Mouse (Mus musculus) heart, postnatal 0 days (tissue): ENCODE measurements around the gene Gtpbp1. TPM values are rescaled to one million over a fixed set of nuclear protein-coding genes. Genes with fewer than 3 reads are reported as not detected.

Experiments
- ATAC-seq: fragments of 200-750 bp; cut with Nextera tagmentation; 2 replicates; pipeline ENCODE4 v1.8.0; 2017; ENCODE audit warnings: low read depth, moderate number of reproducible peaks, moderate library complexity; ENCODE audit not compliant: insufficient read depth
- DNase-seq: peaks from one replicate; pipeline ENCODE4 v3.0.0-alpha.2; 2016; ENCODE audit warnings: low spot score
- H3K27ac ChIP-seq: fragments of 300-500 bp; sonication (generic); 2 replicates; pipeline ENCODE4 v1.5.1; 2014; ENCODE audit warnings: low read depth, mild to moderate bottlenecking
- H3K27me3 ChIP-seq: fragments of 300-500 bp; sonication (generic); 2 replicates; pipeline ENCODE4 v1.6.1; 2014; ENCODE audit warnings: low read length, mixed read lengths; ENCODE audit not compliant: control insufficient read depth, insufficient read depth
- H3K36me3 ChIP-seq: fragments of 300-500 bp; sonication (generic); replicated peaks from 2 replicates; pipeline ENCODE4 v1.6.1; 2014; ENCODE audit warnings: low read length, mixed read lengths; ENCODE audit not compliant: control insufficient read depth, insufficient read depth
- H3K4me1 ChIP-seq: fragments of 300-500 bp; sonication (generic); 2 replicates; pipeline ENCODE4 v1.6.1; 2014; ENCODE audit warnings: antibody characterized with exemption; ENCODE audit not compliant: control insufficient read depth, insufficient read depth
- H3K4me2 ChIP-seq: fragments of 300-500 bp; sonication (generic); 2 replicates; pipeline ENCODE4 v1.6.1; 2014; ENCODE audit warnings: low read depth, mild to moderate bottlenecking, low read length, moderate library complexity
- H3K4me3 ChIP-seq: fragments of 300-500 bp; sonication (generic); 2 replicates; pipeline ENCODE4 v1.5.1; 2014; ENCODE audit warnings: low read depth, low read length
- H3K9ac ChIP-seq: fragments of 300-500 bp; sonication (generic); replicated peaks from 2 replicates; pipeline ENCODE4 v1.6.1; 2014; ENCODE audit warnings: low read depth, low read length, mixed read lengths
- H3K9me3 ChIP-seq: fragments of 300-500 bp; sonication (generic); replicated peaks from 2 replicates; pipeline ENCODE4 v1.6.1; 2016; ENCODE audit warnings: low read length; ENCODE audit not compliant: control insufficient read depth
- CTCF ChIP-seq: IDR thresholded peaks from 2 replicates; pipeline ENCODE4 v1.5.1; 2016; ENCODE audit warnings: antibody characterized with exemption, control low read depth, low read depth
- EP300 ChIP-seq: IDR thresholded peaks from 2 replicates; pipeline ENCODE4 v1.6.1; 2016; ENCODE audit warnings: antibody characterized with exemption, low read depth
- WGBS: fragments of 180-500 bp; shearing (Covaris S2); extraction: QIAGEN DNeasy Blood & Tissue Kit; methylation state at CpG from one replicate; pipeline ENCODE4 v1.1.7; 2014; 5-methylcytosine and 5-hydroxymethylcytosine counted together
- polyA plus RNA-seq: library from polyadenylated mRNA; unstranded; fragments of >200 nt; fragmentation: Nextera tagmentation; extraction: Ambion mirVana; gene quantifications from 2 replicates; pipeline ENCODE4 v1.2.1, GENCODE M21; 2015
- total RNA-seq: library from RNA; depleted of rRNA; stranded (reverse); fragments of >200 nt; gene quantifications from 2 replicates; pipeline ENCODE4 v1.2.3, GENCODE M21; 2014; ENCODE audit warnings: low replicate concordance

The Gtpbp1 gene
- total and polyA plus RNA-seq, 2 experiments from 2014 or later = 20.6 to 39.9 TPM

DNA sequence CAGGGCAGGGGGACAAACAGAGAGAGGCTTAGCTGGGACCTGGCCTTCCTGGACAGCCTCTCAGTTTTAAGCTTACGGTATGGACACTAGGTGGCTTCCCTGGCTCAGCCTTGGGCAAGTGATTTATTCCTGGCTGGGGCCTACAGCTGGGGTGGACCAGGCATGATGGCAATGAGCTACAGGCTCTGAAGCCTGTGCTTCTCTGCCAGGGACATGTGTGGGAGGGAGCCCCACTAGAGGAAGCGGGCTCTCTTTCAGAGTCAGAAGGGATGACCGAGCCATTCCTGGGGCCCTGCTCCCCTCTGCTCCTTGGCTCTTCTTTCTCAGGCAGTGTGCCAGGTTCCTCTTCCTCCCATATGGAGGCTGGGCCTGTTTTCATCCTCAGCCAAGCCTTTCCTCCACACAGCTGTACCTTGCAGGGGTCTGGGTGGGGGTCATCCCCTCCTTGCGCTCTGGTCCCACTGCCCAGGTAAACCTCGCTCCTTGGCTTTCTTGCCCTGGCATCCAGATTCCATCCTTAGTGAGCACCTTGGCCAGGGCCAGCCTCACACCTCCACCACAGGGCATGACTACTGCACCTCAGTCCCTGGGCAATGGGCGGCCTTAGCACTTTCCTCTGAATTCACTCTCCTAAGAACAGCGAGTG is 73.1 kb downstream of the Gtpbp1 start:
- no peaks in the 10 kb centered on the region for H3K27me3 ChIP-seq
- ATAC-seq = no peak
- DNase-seq = no peak
- 80% methylated on average over 7 of the region's 7 CpGs for WGBS
- no peak overlapping the region for H3K9ac ChIP-seq
- no peak overlapping the region for H3K27ac ChIP-seq
- peaks cover 39% of the 10 kb centered on the region for H3K4me1 ChIP-seq
- TF ChIP-seq EP300 (no peak), CTCF (no peak)
- peaks cover 33% of the 10 kb centered on the region for H3K36me3 ChIP-seq
- H3K9me3 ChIP-seq = no peaks in the 10 kb centered on the region
- no peak overlapping the region for H3K4me3 ChIP-seq
- no peak overlapping the region for H3K4me2 ChIP-seq

DNA sequence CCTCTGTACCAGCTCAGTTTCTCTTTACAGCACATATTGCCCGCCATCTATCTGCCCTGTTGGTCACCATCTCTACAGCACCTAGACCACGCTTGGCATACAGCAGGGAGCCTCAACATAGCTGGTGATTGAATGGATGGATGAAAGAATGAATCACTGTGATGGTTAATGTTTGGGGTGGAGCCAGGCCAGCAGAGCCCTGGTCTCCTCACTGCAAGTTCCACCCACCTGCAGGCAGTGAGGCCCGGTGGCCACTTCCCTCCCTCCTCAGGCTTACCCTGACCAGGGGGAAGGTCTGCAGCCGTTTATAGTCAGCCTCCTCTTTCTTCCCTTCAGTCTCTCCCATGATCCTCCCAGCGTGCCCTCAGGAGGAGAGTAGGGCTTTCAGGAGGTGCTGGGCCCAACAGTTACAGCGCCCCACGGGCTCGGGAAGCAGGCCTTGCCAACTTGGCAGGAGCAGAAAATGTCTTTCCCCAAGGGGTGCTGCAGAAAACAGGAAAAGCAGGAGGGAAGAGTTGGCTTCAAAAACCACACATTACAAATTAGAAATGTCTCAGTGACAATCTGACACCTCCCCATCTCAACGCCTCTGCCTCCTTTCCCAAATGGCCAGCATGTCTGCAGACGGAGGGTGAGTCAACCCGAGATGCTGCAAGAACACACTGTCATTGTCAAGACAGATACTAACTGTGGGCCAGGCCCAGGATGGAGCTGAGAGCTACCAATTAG is 74.1 kb downstream of the Gtpbp1 start:
- 72% methylated on average over 11 of the region's 11 CpGs for WGBS

GRCm38 (mm10) chr15:79765361-79765760 is 74.7 kb downstream of the Gtpbp1 start:
- Histone ChIP-seq H3K4me1 (peaks cover 55% of the 10 kb centered on the region), H3K27ac (no peak overlapping the region), H3K4me3 (no peak overlapping the region), H3K27me3 (no peaks in the 10 kb centered on the region), H3K9me3 (no peaks in the 10 kb centered on the region), H3K36me3 (peaks cover 33% of the 10 kb centered on the region), H3K9ac (no peak overlapping the region), H3K4me2 (no peak overlapping the region)
- 68% methylated on average over 2 of the region's 2 CpGs for WGBS
- TF ChIP-seq EP300 (no peak), CTCF (no peak)
- no peak for DNase-seq
- ATAC-seq = no peak

More for the DNA sequence above, 74.1 kb downstream of the Gtpbp1 start:
- no peaks in the 10 kb centered on the region for H3K9me3 ChIP-seq
- H3K9ac ChIP-seq = no peak overlapping the region
- no peaks in the 10 kb centered on the region for H3K27me3 ChIP-seq
- no peak overlapping the region for H3K4me3 ChIP-seq
- peaks cover 33% of the 10 kb centered on the region for H3K36me3 ChIP-seq
- no peak for TF ChIP-seq EP300
- TF ChIP-seq CTCF = no peak
- H3K4me2 ChIP-seq = no peak overlapping the region
- peaks cover 48% of the 10 kb centered on the region for H3K4me1 ChIP-seq
- DNase-seq (no peak), ATAC-seq (no peak)
- no peak overlapping the region for H3K27ac ChIP-seq

- Histone ChIP-seq H3K9ac (no peak overlapping the region), H3K4me1 (peaks cover 63% of the 10 kb centered on the region), H3K4me3 (no peak overlapping the region), H3K4me2 (no peak overlapping the region), H3K27ac (no peak overlapping the region), H3K9me3 (no peaks in the 10 kb centered on the region), H3K27me3 (no peaks in the 10 kb centered on the region), H3K36me3 (peaks cover 33% of the 10 kb centered on the region)
- no peak for TF ChIP-seq CTCF
- TF ChIP-seq EP300 = no peak
- no peak for DNase-seq
- no peak for ATAC-seq
- WGBS = 49% methylated on average over 9 of the region's 10 CpGs
These were observed 75.5 kb downstream of the Gtpbp1 start for GRCm38 (mm10) chr15:79766168-79766567.

GRCm38 (mm10) chr15:79766586-79767071 is 76.0 kb downstream of the Gtpbp1 start:
- no peak for ATAC-seq
- H3K4me3 ChIP-seq = no peak overlapping the region
- TF ChIP-seq CTCF (no peak), EP300 (no peak)
- no peak overlapping the region for H3K9ac ChIP-seq
- H3K9me3 ChIP-seq = no peaks in the 10 kb centered on the region
- peaks cover 66% of the 10 kb centered on the region for H3K4me1 ChIP-seq
- no peaks in the 10 kb centered on the region for H3K27me3 ChIP-seq
- DNase-seq = no peak
- no peak overlapping the region for H3K4me2 ChIP-seq
- H3K27ac ChIP-seq = no peak overlapping the region
- H3K36me3 ChIP-seq = peaks cover 29% of the 10 kb centered on the region
- 89% methylated on average over 10 of the region's 10 CpGs for WGBS
